Mouse (Mus musculus): Measurements from ENCODE around the gene Tulp3. TPM values are rescaled to one million over a fixed set of nuclear protein-coding genes. Genes with fewer than 3 reads are reported as not detected.

The Tulp3 gene
- polyA plus RNA-seq, 1 experiment, result 5.2 TPM

DNA sequence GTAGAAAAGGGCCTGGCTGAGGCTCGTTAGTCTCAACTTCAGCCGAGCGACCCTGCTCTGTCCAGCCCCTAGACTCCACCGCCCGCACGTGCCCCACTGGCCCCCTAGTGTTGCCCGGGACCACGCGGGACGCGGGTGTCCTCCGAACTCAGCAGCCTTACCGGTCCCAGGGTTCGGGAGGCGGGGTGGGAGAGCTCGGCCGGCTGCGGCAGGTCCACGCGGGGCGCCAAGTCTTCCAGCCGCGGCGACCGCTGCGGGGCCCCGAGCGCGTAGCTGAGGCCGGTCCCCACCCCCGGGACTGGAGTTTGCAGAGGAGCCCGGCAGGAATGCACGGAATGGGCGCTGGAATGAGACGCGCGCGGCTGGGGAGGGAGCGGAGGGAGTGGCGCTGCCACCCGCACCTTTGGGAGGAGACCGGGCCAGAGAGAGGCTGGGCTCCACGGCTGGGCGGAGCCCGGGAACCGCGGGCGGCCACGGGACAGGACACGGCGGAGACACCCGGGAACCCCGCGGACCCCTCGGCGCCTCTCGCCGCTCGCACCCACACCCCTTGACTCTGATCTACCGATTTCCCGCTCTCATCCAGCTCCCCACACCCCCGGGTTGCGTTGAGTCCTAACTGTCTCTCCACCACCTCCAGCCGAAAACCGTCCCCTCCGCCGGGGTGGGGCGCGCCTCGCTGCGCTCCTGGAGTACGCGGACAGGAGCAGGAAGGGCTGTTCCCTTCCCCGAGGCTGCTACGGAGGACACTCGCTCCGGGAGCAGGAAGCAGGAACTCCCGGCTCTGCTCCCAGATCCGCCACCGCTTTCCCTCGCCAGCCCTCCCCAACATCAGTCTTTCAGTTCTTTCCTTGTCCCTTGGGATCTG lies 55.3 kb downstream of the Tulp3 start, which contains the start of gene Tead4:
Tead4 (minus strand) TSS at position 690 of the 868 bp plus-strand sequence.
- no peak for TF ChIP-seq POLR2A (IDR thresholded peaks at IDR 0.05; ENCODE audit: borderline replicate concordance, low read depth, low read length)
- TF ChIP-seq CTCF (IDR thresholded peaks at IDR 0.05; ENCODE audit: low read depth, low read length), result no peak
- Histone ChIP-seq H3K4me3 (ENCODE audit: insufficient read depth, low read length) (peak within 1 kb of the TSS; percentile 66), H3K27ac (ENCODE audit: insufficient read depth, low read depth, low read length) (no peak within 1 kb of the TSS), H3K4me1 (ENCODE audit: control insufficient read depth, insufficient read depth, low read length) (no peaks in the 10 kb centered on the region)

GRCm38 (mm10) chr6:128299292-128300133 lies 56.1 kb downstream of the Tulp3 start:
- Histone ChIP-seq H3K4me1 (ENCODE audit: control insufficient read depth, insufficient read depth, low read length) (no peaks in the 10 kb centered on the region), H3K4me3 (ENCODE audit: insufficient read depth, low read length) (peak overlapping the region; percentile 66), H3K27ac (ENCODE audit: insufficient read depth, low read depth, low read length) (no peak overlapping the region)
- TF ChIP-seq POLR2A (IDR thresholded peaks at IDR 0.05; ENCODE audit: borderline replicate concordance, low read depth, low read length) (no peak), CTCF (IDR thresholded peaks at IDR 0.05; ENCODE audit: low read depth, low read length) (no peak)

DNA sequence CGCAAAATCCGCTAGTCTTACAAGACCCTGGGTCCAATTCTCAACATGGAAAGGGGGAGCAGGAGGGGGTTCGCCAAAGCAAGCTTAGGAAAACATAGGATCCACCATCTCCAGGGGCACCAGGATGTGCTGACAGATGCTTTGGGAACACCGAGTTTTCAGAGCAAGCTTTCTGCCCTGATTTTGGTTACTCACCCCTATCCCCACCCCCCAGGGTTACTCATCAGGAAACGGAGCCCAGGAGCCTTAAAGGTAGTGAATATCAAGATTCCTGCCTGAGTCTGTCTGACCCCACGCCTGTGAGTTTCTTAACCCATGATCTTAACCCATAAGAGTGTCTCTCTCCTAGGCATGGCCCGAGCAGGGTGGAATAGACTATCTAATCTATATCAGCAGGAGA lies 57.4 kb downstream of the Tulp3 start:
- H3K27ac ChIP-seq (ENCODE audit: insufficient read depth, low read depth, low read length), result no peak overlapping the region
- no peaks in the 10 kb centered on the region for H3K4me1 ChIP-seq (ENCODE audit: control insufficient read depth, insufficient read depth, low read length)
- H3K4me3 ChIP-seq (ENCODE audit: insufficient read depth, low read length), result no peak overlapping the region
- TF ChIP-seq POLR2A (IDR thresholded peaks at IDR 0.05; ENCODE audit: borderline replicate concordance, low read depth, low read length) (no peak), CTCF (IDR thresholded peaks at IDR 0.05; ENCODE audit: low read depth, low read length) (no peak)

DNA sequence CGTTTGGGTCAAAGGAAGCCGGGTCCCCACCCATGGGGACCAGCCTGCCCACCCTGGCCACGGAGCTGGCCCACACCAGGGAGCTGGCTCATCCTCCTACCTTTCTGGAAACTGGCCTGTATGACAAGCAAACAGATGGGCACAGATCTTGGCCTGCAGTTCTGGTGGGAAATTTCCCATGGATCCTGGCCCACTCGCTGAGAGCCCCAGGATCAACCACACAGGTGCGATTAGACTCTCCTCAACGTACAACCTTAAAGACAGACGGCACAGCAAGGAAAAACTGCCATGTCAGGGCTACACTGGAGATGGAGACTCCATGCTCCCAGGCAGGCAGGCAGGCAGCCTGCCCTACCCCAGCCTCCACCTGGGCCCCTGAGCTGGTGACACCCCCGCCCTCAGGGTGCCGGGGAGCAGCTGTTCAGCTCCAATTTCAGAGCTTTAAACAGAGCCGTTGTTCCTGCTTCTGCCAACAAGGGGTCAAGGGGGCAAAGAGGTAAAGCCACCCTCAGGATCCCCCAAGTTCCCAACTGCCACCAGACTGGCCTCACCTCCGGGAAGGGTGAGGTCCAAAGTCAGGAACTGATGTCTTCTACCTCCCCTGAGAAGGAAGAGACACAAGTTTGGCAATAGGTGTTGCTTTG lies 58.8 kb downstream of the Tulp3 start:
- Histone ChIP-seq H3K27ac (ENCODE audit: insufficient read depth, low read depth, low read length) (no peak overlapping the region), H3K4me1 (ENCODE audit: control insufficient read depth, insufficient read depth, low read length) (no peaks in the 10 kb centered on the region), H3K4me3 (ENCODE audit: insufficient read depth, low read length) (no peak overlapping the region)
- TF ChIP-seq POLR2A (IDR thresholded peaks at IDR 0.05; ENCODE audit: borderline replicate concordance, low read depth, low read length), result no peak
- TF ChIP-seq CTCF (IDR thresholded peaks at IDR 0.05; ENCODE audit: low read depth, low read length), result no peak

DNA sequence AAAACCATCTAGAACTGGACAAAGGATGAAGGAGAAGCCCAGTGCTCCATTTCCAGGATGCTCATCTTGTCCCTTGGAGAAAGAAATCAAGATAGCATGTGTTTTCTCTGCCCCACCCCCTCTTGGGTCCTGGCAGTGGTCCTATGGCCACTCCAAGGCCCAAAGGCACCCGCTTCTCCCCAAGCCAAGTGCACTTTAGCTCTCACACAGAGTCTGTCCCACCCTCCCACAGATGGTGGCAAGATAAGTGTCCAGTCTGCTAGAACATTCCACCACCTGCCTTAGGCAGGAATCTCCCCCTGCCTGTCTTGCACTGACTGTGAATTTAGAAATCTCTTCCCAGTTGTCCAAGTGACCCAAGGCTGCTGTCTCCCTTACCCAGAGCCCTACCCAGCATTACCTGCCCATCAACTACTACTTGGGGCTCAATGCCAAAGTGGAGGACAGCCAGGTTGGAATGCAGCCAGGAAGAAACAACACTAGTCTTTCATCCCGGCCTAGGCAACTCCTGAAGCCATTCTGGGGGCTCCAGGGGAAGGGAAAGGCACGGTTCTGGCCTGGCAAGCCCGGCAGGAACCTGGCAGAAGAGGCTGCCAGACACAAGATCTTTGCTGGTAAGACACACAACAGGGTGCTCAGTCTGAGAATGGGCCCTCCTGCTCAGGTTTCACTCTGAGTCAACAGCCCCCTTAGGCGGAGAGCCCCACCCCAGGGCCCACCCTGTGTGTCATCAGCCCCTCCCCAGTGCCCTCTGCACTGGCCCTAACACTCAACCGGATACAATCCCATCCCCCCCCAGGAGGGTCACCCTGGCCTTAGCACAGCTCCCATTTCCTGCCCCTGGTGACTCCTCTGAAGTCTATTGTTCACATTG lies 59.5 kb downstream of the Tulp3 start:
- Histone ChIP-seq H3K4me1 (ENCODE audit: control insufficient read depth, insufficient read depth, low read length) (no peaks in the 10 kb centered on the region), H3K4me3 (ENCODE audit: insufficient read depth, low read length) (no peak overlapping the region), H3K27ac (ENCODE audit: insufficient read depth, low read depth, low read length) (no peak overlapping the region)
- TF ChIP-seq CTCF (IDR thresholded peaks at IDR 0.05; ENCODE audit: low read depth, low read length), result no peak
- no peak for TF ChIP-seq POLR2A (IDR thresholded peaks at IDR 0.05; ENCODE audit: borderline replicate concordance, low read depth, low read length)

DNA sequence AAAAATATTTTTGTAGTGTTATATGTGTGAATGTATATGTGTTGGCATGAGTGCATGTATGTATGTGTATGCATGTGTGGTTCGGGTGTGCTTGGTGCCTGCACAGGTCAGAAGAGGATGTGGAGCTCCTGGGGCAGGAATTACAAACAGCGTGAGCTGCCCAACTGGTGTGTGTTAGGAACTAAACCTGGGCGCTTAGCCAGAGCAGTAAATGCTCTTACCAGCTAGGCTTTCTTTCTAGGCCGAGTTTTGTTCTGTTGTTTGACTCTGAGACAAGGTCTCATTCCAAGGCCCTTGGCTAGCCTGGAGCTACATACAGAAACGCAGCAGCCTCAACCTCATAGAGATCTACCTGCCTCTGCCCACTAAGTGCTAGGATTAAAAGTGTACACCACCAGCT lies 64.4 kb downstream of the Tulp3 start:
- no peak overlapping the region for H3K27ac ChIP-seq (ENCODE audit: insufficient read depth, low read depth, low read length)
- TF ChIP-seq POLR2A (IDR thresholded peaks at IDR 0.05; ENCODE audit: borderline replicate concordance, low read depth, low read length) (no peak), CTCF (IDR thresholded peaks at IDR 0.05; ENCODE audit: low read depth, low read length) (no peak)
- no peak overlapping the region for H3K4me3 ChIP-seq (ENCODE audit: insufficient read depth, low read length)
- H3K4me1 ChIP-seq (ENCODE audit: control insufficient read depth, insufficient read depth, low read length), result no peaks in the 10 kb centered on the region

- no peak overlapping the region for H3K27ac ChIP-seq (ENCODE audit: insufficient read depth, low read depth, low read length)
- no peaks in the 10 kb centered on the region for H3K4me1 ChIP-seq (ENCODE audit: control insufficient read depth, insufficient read depth, low read length)
- H3K4me3 ChIP-seq (ENCODE audit: insufficient read depth, low read length), result no peak overlapping the region
- TF ChIP-seq CTCF (IDR thresholded peaks at IDR 0.05; ENCODE audit: low read depth, low read length) (no peak), POLR2A (IDR thresholded peaks at IDR 0.05; ENCODE audit: borderline replicate concordance, low read depth, low read length) (no peak)
Observed at GRCm38 (mm10) chr6:128288681-128289080, 67.0 kb downstream of the Tulp3 start.

GRCm38 (mm10) chr6:128285792-128286430 lies 69.7 kb downstream of the Tulp3 start:
- TF ChIP-seq CTCF (IDR thresholded peaks at IDR 0.05; ENCODE audit: low read depth, low read length) (no peak), POLR2A (IDR thresholded peaks at IDR 0.05; ENCODE audit: borderline replicate concordance, low read depth, low read length) (no peak)
- Histone ChIP-seq H3K4me3 (ENCODE audit: insufficient read depth, low read length) (peak overlapping the region; percentile 15), H3K4me1 (ENCODE audit: control insufficient read depth, insufficient read depth, low read length) (no peaks in the 10 kb centered on the region), H3K27ac (ENCODE audit: insufficient read depth, low read depth, low read length) (no peak overlapping the region)

Data from bone marrow macrophage, adult 2 months (primary cell).